Mouse (Mus musculus) layer of hippocampus, adult 8-10 months (tissue): ENCODE measurements around the gene Zscan2. TPM values are rescaled to one million over a fixed set of nuclear protein-coding genes. Genes with fewer than 3 reads are reported as not detected.
"Not testable (repeated sequence)": the region's sequence is repeated elsewhere in the genome, so short reads cannot be mapped to it uniquely, and the experiment has no call there.

ENCODE experiments used
- DNase-seq, 2 experiments: peaks; one replicate each; pipeline ENCODE4 v3.0.0; 2022; ENCODE audit warnings: low spot score in 2 of 2
- total RNA-seq, 4 experiments: library from RNA; stranded (reverse); gene quantifications; 2 replicates each; pipeline ENCODE4 v1.2.4; 2022

The Zscan2 gene
- total RNA-seq = 10 to 100 TPM; 11.8 to 15.0 (median 13.5) TPM

DNA sequence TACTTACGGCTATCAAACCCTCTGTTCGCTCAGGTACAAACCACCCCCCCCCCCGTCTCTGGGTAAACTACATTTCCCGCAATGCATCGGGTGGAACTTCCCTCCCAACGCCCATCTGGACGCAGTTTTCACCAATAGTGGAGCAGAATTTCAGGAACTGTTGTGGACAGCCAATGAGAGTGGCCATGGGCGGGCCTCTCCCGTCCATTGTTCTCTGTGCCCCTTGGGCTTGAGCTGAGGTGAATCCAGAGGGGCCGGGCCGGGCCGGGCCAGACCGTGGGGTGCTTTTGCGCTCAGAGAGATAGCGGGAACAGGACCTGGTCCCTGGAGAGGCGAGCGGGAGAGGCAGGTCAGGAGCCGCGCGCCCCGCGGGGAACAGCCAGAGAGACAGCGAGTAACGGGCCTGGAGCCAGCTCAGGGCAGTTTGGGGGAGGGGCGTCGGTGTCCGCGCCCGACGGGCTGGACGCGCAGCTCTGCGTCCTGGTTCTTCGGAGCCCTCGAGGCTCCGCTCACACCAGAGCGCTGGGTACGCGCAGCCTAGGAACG lies at the start of gene Zscan2:
Gene Zscan2 (plus strand): TSS at position 192 of the 546 bp plus-strand sequence.
- DNase-seq = peak; percentile 90 to 92

GRCm38 (mm10) chr7:80813397-80813796 lies 47.3 kb upstream of the Zscan2 start:
- no peak for DNase-seq

GRCm38 (mm10) chr7:80816641-80817040 lies 44.1 kb upstream of the Zscan2 start:
- DNase-seq = no peak

DNA sequence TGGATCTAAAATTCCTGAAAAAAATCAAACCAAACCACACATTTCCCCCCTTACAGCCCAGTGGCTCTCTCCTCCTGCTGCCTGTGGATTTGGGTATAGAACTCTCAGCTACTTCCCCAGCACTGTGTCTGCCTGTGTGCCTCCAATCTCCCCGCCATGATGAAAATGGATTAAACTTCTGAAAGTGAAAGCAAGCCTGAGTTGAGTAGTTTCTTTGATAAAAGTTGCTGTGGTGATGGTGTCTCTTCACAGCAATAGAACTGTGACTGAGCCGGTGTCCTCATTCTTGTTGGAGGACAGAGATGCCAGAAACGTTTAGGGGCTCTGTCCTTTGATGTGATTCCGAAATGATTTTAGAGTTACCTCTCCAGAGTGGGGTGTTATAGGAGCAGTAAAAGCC lies 39.9 kb upstream of the Zscan2 start:
- DNase-seq = no peak

DNA sequence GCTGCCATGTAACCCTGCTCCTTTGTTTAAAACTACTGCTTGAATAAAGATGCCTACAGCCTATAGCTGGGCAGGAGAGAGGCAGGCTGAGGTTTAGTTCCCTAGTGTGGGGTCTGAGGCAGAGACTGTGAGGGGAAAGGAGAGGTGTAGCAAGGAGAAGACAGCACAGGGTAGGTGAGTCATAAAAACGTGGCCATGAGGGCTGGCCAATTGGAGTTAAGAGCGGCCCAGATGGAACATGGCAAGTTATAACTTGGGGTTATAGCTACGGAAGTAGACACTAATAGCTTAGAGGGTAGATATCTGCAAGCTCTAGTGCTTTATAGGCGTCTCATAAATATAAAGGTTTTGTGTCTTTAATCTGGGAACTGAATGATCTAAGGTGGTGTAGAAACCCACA lies 37.5 kb upstream of the Zscan2 start:
- DNase-seq = no peak

DNA sequence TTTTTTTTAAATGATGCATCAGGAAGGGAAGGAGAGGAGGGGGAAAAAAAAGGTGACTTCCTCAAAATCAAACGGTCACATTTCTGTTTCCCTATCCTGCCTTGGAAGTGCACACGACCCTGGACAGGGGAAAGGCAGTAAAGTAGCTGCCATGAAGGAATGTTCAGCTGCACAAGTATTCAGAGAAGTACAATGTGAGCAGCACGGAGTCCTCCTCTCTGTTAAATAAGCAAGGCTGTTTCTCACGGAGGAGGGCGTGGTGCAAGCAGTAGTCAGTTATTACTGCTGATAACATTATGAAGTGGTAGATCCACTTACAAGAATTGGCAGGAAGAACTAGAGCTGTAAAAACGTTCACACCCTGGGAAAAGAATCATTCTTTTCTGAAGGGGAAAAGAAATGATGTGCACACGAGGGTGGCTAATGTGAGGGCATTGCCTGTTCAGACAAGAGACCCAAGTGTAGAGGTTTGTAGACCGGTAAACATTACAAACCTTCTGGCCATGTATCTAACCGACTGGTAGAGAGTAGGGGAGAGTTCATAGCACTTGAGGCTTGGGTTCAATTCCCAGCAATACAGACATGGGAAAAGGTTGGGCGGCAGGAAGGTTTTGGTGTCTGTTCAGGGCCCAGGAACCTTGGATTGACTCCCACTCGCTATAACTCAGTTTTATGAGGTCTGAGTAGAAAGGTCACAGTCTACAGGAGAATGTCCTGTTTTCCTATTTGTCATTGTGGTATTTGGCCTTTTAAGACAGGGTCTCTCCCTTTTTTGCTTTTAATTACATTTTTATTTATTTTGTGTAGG lies 36.6 kb upstream of the Zscan2 start:
- DNase-seq = no peak

DNA sequence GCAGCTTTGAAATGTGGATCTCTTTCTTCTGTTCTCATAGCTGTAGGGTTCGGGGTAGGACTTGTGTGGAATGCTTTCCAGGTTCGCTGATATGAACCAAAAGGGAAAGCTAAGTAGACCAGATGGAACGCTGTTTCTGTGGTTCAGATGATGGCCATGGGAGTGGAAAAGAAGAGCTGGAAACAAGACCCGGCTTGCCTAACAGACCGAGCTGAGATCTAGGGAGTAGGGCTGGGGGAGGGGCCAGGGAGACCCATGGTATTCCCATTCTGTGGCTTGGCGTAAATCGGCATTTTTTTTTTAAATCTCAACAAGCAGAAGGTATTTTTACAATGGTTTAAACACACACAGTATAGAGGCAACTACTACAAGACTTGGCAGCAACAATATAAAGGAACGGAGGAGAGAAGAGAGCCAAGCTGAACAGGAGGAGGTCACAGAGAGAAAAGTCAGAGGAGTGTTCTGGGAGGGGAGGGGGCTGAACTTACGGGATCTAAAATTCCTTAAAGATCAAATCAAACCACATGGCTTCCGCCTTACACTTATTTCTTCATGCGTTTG lies 34.8 kb upstream of the Zscan2 start, which contains the start of gene Iqgap1:
Gene Iqgap1 (minus strand): TSS at position 132 of the 561 bp plus-strand sequence.
- no peak for DNase-seq

DNA sequence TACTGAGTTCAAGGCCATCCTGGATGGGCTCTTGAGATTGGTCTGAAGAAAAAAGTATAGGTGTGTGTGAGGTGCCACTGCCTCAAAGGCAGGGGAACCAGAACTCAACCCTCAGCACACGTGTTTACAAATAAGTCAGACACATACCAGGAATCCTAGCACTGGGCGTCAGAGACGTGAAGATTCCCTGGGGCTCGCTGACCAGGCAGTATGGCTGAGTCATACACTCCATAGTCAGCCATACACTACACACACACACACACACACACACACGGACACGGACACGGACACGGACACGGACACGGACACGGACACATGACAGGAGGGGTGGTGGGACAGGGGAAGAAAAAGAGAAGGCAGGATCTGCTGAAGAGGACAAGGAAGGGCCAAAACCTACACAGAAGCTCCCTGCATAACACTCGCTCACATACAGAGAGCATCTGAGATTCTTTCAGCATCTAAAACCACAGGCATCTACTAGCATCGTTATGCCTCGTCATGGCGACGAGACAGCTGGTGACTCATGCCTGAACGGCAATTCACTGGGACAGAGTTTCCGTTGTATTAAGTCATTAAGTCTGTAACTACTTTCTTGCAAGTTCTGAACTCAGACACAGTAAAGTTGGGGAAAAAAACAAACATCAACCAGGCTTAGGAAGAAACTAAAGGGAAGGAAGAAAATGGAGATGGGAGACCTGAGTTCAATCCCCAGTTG lies 32.4 kb upstream of the Zscan2 start:
- no peak for DNase-seq

GRCm38 (mm10) chr7:80830193-80830803 lies 30.4 kb upstream of the Zscan2 start:
- DNase-seq = no peak

DNA sequence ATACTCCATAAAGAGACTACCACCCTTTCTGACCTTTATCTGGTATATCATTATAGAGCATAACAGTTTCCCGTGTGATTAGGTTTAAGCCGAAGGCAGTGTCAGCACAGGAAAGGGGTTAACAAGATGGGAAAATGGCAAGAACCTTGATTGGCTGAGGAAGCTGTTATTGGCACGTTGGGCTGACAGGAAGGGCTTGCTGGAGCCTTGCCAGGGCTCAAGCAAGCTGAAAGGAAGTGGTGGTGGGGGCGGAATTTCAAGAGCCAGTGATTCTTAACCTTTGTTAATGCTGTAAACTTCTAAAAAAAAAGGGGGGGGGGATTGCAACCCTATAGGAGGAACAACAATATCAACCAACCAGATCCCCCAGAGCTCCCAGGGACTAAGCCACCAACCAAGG lies 28.5 kb upstream of the Zscan2 start:
- DNase-seq = no peak

DNA sequence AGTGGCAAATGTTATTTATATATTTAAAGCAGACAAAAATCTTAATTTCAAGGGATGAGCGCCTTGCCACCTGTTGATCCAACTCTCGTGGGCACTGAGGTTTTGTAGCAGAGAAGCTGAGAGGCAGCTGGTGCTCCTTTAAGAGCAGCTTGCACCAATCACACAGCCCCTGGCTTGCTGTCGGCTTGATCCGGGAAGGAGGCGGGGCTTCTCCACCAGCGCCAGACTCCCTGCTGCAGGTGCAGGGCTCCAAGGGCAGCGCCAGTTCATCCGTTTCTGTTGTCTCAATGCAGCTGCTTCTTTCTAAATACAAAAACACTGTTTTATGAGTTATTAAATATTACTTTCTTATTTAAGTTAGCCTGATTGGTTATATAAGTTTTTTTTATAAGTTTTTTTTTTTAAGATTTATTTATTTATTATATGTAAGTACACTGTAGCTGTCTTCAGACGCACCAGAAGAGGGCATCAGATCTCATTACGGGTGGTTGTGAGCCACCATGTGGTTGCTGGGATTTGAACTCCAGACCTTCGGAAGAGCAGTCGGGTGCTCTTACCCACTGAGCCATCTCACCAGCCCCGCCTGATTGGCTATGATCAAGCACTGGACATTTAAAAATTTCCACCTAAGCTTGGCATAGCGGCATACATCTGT lies 27.6 kb upstream of the Zscan2 start:
- DNase-seq = not testable (repeated sequence)

GRCm38 (mm10) chr7:80833651-80834532 lies 26.8 kb upstream of the Zscan2 start:
- DNase-seq = no peak

DNA sequence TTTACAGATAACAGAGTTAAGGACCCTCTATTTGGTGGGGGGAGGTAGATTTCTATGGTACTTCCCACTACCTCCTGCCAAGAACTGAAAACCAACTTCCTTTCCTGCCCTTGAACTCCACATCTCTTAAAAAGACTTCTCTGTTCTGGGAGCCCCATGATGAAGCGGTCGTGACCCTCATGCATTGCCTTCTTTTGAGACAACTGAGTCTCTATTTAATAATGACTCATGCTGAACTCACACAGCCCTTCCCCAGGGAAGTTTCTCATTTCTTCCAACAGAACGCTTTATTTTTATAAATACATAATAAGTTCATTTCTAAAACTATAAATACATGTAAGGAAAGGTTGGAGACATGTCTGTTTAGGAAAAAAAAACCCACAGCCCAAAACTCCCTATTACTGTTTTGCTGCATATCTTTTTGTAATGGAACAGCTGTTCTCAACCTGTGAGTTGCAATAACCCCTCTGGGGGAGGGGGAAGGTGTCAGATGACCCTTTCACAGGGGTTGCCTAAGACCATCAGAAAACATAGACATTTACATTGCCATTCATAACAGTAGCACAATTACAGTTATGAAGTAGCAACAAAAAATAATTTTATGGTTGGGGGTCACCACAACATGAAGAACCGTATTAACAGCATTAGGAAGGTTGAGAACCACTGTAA lies 24.6 kb upstream of the Zscan2 start:
- no peak for DNase-seq

- DNase-seq = no peak
Measured at GRCm38 (mm10) chr7:80837736-80838135, 23.0 kb upstream of the Zscan2 start.

GRCm38 (mm10) chr7:80838247-80838646 lies 22.5 kb upstream of the Zscan2 start:
- no peak for DNase-seq

DNA sequence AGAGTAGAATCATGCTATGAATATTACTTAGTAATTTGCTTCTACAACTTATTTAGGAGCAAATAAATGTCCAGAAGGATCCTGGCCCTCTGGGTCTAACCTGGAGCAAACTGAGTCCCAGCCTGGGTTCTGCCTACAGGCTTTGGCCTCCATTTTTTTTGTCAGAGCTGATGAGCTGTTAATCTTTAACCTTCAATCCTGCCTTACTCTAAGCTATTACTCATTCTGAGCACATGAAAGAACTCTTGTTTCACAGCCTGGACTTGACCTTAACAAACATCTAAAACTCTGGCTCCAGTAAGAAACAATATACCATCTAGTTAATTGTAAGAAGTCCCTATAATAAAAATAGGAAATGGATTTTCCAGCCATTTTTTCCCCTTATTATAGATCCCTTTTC lies 21.0 kb upstream of the Zscan2 start:
- no peak for DNase-seq

- no peak for DNase-seq
Measured at GRCm38 (mm10) chr7:80840241-80840640, 20.5 kb upstream of the Zscan2 start.

GRCm38 (mm10) chr7:80840937-80841336 lies 19.8 kb upstream of the Zscan2 start:
- no peak for DNase-seq

DNA sequence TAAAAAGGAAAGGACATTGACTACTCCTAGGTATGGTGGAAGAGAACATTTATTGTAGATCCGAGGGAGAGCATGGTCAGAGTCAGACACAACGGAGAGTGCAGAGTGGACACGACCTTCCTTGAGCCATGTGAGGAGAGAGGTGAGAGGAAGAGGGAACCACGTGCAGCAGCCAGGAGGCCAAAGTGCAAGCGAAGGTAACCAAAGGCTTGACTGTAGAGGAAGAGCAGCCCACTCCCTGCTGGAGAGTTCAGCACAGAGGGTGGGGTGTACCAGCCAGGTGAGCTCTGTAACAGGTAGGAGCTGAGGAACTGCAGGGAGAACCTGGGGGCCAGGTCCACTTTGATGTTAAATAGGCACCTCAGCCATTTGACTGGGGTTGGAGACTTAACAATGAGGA lies 18.6 kb upstream of the Zscan2 start:
- DNase-seq = no peak

- DNase-seq = no peak
Measured at GRCm38 (mm10) chr7:80843176-80843575, 17.5 kb upstream of the Zscan2 start.
